Mouse (Mus musculus) midbrain, embryonic 14.5 days (tissue): ENCODE results near the gene Tnfrsf21. TPM values are rescaled to one million over a fixed set of nuclear protein-coding genes. Genes with fewer than 3 reads are reported as not detected.

Experiments
- ATAC-seq: fragments of 200-750 bp; cut with Nextera tagmentation; 2 replicates; pipeline ENCODE4 v1.8.0; 2017; ENCODE audit warnings: moderate number of reproducible peaks, moderate library complexity; ENCODE audit not compliant: low FRiP score, low TSS enrichment
- DNase-seq: peaks from one replicate; pipeline ENCODE4 v3.0.0-alpha.2; 2015
- H3K27ac ChIP-seq: fragments of 300-500 bp; sonication (generic); replicated peaks from 2 replicates; pipeline ENCODE4 v1.5.1; 2014; ENCODE audit warnings: mild to moderate bottlenecking, low read depth, low read length, moderate library complexity
- H3K27me3 ChIP-seq: fragments of 300-500 bp; sonication (generic); 2 replicates; pipeline ENCODE4 v1.6.1; 2014; ENCODE audit warnings: low read length, control low read depth, mixed read lengths; ENCODE audit not compliant: control insufficient read depth, insufficient read depth
- H3K36me3 ChIP-seq: fragments of 300-500 bp; sonication (generic); 2 replicates; pipeline ENCODE4 v1.6.1; 2014; ENCODE audit warnings: low read length, control low read depth; ENCODE audit not compliant: control insufficient read depth, insufficient read depth
- H3K4me1 ChIP-seq: fragments of 300-500 bp; sonication (generic); 2 replicates; pipeline ENCODE4 v1.6.1; 2014; ENCODE audit warnings: mild to moderate bottlenecking, antibody characterized with exemption, low read length, control low read depth; ENCODE audit not compliant: control insufficient read depth, insufficient read depth
- H3K4me2 ChIP-seq: fragments of 300-500 bp; sonication (generic); 2 replicates; pipeline ENCODE4 v1.6.1; 2014; ENCODE audit warnings: mild to moderate bottlenecking, low read length, moderate library complexity
- H3K4me3 ChIP-seq: fragments of 300-500 bp; sonication (generic); replicated peaks from 2 replicates; pipeline ENCODE4 v1.5.1; 2014; ENCODE audit warnings: low read depth, low read length
- H3K9ac ChIP-seq: fragments of 300-500 bp; sonication (generic); replicated peaks from 2 replicates; pipeline ENCODE4 v1.6.1; 2014; ENCODE audit warnings: mild to moderate bottlenecking, low read length, moderate library complexity
- H3K9me3 ChIP-seq: fragments of 300-500 bp; sonication (generic); 2 replicates; pipeline ENCODE4 v1.6.1; 2016; ENCODE audit warnings: low read length, control low read depth, mixed read lengths; ENCODE audit not compliant: control insufficient read depth
- WGBS: fragments of 180-500 bp; shearing (Covaris S2); extraction: QIAGEN DNeasy Blood & Tissue Kit; methylation state at CpG from one replicate; pipeline ENCODE4 v1.1.7; 2014; 5-methylcytosine and 5-hydroxymethylcytosine counted together
- polyA plus RNA-seq: library from polyadenylated mRNA; unstranded; fragments of >200 nt; fragmentation: Nextera tagmentation; extraction: Ambion mirVana; gene quantifications from 2 replicates; pipeline ENCODE4 v1.2.1, GENCODE M21; 2014

Gene Tnfrsf21
- polyA plus RNA-seq, 1 experiment from 2014 or later: 63.2 TPM

DNA sequence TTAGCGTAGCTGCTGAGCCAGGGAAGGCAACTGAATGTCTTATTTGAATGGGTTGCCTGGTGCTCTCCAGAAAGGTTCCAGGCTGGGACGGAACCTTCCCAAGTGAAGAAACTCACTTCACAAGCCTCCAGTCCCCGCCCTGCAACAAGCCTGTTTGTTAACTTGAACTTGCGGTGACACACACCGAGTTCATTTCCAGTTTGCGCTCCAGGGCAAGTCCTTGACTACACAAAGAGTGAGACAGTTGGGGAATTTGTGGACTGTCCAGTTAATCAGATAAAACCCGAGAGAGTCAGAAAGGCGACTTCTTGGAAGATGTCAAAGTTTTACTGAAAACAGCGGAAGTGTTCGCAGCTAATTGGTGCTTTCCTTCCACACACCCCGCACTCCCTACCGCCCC lies 103.1 kb downstream of the Tnfrsf21 start:
- H3K4me2 ChIP-seq: no peak overlapping the region
- no peaks in the 10 kb centered on the region for H3K27me3 ChIP-seq
- no peaks in the 10 kb centered on the region for H3K36me3 ChIP-seq
- WGBS: 91% methylated on average over 12 of the region's 12 CpGs
- DNase-seq (no peak), ATAC-seq (no peak)
- H3K27ac ChIP-seq: no peak overlapping the region
- H3K9ac ChIP-seq: no peak overlapping the region
- no peaks in the 10 kb centered on the region for H3K4me1 ChIP-seq
- H3K4me3 ChIP-seq: no peak overlapping the region
- no peaks in the 10 kb centered on the region for H3K9me3 ChIP-seq

DNA sequence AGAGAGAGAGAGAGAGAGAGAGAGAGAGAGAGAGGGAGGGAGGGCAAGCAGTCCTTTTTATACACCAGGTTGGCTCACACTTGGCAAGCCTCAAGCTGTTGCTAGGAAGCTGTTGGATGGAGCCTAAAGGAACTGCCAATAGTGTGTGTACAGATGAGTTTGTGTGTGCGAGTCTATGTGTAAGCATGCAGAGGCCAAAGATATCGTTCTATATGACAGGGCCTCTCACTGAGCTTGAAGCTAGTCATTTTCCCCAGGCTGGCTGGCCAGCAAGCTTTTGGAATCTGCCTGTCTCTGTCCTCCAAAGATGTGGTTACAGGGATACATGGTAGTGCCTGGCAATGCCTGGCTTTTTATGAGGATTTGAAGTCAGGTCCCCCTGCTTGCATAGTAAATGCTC lies 104.7 kb downstream of the Tnfrsf21 start:
- no peaks in the 10 kb centered on the region for H3K36me3 ChIP-seq
- no peaks in the 10 kb centered on the region for H3K9me3 ChIP-seq
- DNase-seq (no peak), ATAC-seq (no peak)
- no peak overlapping the region for H3K27ac ChIP-seq
- no peaks in the 10 kb centered on the region for H3K4me1 ChIP-seq
- no peak overlapping the region for H3K4me3 ChIP-seq
- 87% methylated on average over 2 of the region's 2 CpGs for WGBS
- H3K4me2 ChIP-seq: no peak overlapping the region
- no peak overlapping the region for H3K9ac ChIP-seq
- no peaks in the 10 kb centered on the region for H3K27me3 ChIP-seq

DNA sequence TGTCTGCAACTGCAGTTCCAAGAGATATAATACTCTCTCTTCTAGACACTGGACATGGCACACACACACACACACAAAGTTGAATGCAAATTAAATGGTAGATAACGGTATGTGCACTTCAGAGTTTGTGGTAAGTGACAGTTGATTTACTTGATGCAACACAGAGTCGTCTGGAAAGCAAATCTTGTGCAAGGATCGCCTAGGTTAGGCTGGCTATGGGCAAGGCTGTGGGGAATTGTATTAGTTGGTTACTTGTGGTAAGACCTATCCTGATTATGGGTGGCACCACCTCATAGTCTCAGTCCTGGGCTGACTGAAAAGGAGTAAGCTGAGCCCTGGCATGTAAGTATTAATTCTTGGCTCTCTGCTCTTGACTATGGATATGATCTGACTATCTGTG lies 112.0 kb downstream of the Tnfrsf21 start:
- Histone ChIP-seq H3K4me1 (no peaks in the 10 kb centered on the region), H3K27me3 (no peaks in the 10 kb centered on the region), H3K4me3 (no peak overlapping the region), H3K9me3 (no peaks in the 10 kb centered on the region), H3K27ac (no peak overlapping the region), H3K36me3 (no peaks in the 10 kb centered on the region), H3K9ac (no peak overlapping the region), H3K4me2 (no peak overlapping the region)
- DNase-seq (no peak), ATAC-seq (no peak)
- 90% methylated on average over 3 of the region's 3 CpGs for WGBS

DNA sequence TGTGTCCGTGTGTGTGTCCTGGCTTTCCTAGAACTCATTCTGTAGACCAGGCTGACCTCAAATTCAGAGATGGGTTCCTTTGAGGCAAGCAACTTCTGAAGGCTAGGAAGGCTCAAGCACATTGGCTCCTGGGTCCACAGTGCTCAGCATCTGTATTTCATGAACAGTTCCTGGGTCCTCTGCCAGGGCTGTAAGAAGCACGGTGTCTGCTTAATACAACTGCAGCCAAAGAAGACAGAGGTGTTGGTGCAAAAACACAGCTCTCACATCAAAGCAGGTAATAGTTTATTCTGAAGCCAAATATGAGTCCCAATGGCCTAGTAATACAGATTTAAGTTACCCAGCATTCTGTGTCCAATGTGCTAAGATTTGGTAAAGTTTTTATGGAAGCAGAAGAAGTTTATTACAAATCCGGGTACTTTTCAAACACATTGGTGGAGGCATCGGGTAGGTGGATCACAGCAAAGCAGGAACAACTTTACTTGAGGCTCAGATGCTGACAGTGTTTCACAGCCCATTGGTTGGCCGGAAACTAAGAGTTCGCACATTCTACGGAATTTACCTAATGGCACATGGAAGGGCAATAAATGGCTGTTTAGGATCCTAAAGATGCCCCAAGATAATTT lies 112.7 kb downstream of the Tnfrsf21 start:
- no peak overlapping the region for H3K4me3 ChIP-seq
- WGBS: 91% methylated on average over 7 of the region's 7 CpGs
- H3K4me2 ChIP-seq: no peak overlapping the region
- no peaks in the 10 kb centered on the region for H3K4me1 ChIP-seq
- H3K36me3 ChIP-seq: no peaks in the 10 kb centered on the region
- H3K27me3 ChIP-seq: no peaks in the 10 kb centered on the region
- DNase-seq: no peak
- H3K27ac ChIP-seq: no peak overlapping the region
- H3K9ac ChIP-seq: no peak overlapping the region
- no peaks in the 10 kb centered on the region for H3K9me3 ChIP-seq
- no peak for ATAC-seq

DNA sequence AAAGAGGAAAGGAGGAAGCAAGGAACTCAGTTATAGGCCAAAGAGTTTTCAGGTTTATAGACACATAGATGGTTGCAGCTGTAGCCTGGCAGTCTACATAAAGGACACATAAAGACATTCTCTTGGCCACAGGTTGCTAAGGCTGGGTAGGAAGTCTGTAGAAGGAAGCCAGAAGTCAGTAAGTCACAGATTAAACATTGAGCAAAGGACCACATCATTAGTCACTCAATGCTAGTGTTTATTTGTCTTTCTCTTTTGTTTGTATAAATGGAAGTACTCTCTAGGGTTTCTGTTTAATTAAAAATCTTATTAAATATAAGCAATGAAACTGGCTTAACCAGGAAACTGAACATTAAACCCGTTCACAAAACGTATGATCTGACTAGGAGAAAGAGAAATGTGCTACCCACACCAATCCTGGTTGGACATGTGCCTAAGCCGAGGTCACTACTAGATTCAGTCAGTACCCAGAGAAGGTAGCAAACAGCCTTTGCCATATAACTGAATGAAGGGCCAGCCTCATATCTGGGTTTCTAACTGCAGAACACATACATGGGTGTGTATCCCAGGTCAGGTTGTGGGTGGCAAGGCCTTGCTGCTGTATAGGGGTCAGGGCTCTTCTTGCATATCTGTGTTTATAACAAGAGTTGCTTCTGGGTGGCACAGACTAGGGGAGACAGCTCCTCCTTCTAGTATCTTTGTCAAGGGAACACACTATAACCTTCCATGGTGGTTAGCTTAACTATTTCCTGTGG lies 113.9 kb downstream of the Tnfrsf21 start:
- no peaks in the 10 kb centered on the region for H3K4me1 ChIP-seq
- no peak overlapping the region for H3K4me2 ChIP-seq
- ATAC-seq: no peak
- no peaks in the 10 kb centered on the region for H3K9me3 ChIP-seq
- H3K4me3 ChIP-seq: no peak overlapping the region
- no peaks in the 10 kb centered on the region for H3K36me3 ChIP-seq
- H3K27me3 ChIP-seq: no peaks in the 10 kb centered on the region
- H3K27ac ChIP-seq: no peak overlapping the region
- 88% methylated on average over 3 of the region's 3 CpGs for WGBS
- H3K9ac ChIP-seq: no peak overlapping the region
- no peak for DNase-seq

DNA sequence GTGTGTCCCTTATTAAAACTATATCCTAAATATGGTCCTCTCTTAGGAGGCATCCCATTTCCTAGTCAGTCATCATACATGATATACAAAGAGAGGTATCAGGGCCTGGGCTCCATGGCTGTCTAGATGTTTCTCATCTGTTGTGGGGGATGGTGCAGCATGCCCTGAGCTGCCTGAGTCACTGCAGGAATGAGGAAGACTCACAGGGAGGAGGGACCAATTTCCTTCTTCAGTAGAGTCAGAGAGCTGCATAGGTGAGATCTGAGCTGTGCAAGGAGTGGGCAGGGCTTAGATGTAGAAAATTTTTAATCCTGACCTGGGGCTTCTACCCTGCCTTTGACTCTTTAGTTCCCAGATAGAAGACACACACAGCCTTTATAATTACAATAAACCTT lies 114.5 kb downstream of the Tnfrsf21 start:
- Histone ChIP-seq H3K27me3 (no peaks in the 10 kb centered on the region), H3K4me1 (no peaks in the 10 kb centered on the region), H3K9me3 (no peaks in the 10 kb centered on the region), H3K4me3 (no peak overlapping the region), H3K4me2 (no peak overlapping the region), H3K27ac (no peak overlapping the region), H3K36me3 (no peaks in the 10 kb centered on the region), H3K9ac (no peak overlapping the region)
- no peak for DNase-seq
- ATAC-seq: no peak

DNA sequence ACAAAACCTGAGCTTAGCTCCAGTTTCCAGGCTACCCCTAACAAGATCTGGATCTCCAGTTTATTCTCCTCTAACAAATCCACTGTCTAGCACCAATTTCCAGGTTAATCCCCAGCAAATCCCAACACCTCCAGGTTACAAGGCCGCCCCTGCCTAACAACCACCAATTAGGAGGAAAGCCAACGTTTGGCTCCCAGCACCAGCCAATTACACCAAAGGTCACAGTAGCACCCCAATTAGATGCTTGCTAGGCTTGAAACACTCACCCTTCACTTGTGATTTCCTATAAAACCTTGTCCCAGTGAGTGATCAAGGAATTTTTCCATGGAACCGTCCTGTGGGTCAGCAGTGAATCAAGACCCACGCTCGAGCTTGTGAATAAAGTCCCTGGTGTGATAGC lies 116.1 kb downstream of the Tnfrsf21 start:
- H3K9me3 ChIP-seq: no peaks in the 10 kb centered on the region
- H3K4me2 ChIP-seq: no peak overlapping the region
- H3K27ac ChIP-seq: no peak overlapping the region
- ATAC-seq (no peak), DNase-seq (no peak)
- no peaks in the 10 kb centered on the region for H3K4me1 ChIP-seq
- no peak overlapping the region for H3K9ac ChIP-seq
- H3K36me3 ChIP-seq: no peaks in the 10 kb centered on the region
- no peaks in the 10 kb centered on the region for H3K27me3 ChIP-seq
- WGBS: 88% methylated on average over 5 of the region's 5 CpGs
- no peak overlapping the region for H3K4me3 ChIP-seq

DNA sequence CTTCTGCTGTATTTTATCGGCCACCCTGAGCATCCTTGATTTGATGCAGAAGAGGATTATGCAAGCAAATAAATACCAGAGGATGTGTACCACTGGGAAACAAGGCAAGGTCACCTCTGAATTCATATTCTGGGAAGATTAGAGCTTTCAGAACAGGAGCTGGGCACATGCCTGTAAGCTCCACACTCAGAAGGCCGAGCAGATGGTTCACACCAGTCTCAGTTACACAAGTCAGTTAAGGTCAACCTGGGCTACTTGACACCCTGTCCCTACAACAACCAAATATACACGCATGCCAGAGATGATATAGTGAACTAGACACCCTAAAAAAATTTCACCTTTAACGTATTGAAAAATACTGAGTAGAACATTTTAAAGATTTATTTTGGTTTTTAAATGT lies 116.8 kb downstream of the Tnfrsf21 start:
- ATAC-seq (no peak), DNase-seq (no peak)
- WGBS: 84% methylated on average over 4 of the region's 4 CpGs
- Histone ChIP-seq H3K27ac (no peak overlapping the region), H3K4me3 (no peak overlapping the region), H3K4me2 (no peak overlapping the region), H3K9me3 (no peaks in the 10 kb centered on the region), H3K36me3 (no peaks in the 10 kb centered on the region), H3K9ac (no peak overlapping the region), H3K27me3 (no peaks in the 10 kb centered on the region), H3K4me1 (no peaks in the 10 kb centered on the region)

DNA sequence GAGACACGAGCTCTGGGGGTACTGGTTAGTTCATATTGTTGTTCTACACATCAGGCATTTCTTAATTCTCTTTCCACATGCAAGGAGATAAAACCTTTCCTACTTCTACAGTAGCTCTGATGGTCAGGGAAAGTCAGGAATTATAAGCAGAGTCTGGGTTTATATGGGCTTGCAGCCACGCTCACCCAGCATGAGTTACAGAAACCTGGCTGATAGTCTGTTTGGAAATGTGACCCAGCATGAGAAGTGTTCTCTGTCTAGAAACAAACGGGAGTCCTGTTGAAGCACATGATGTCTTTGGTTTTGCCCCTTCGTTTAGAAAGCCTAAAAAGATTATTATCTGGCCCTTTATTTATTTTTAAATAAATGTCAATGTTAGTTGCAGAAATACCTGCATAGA lies 118.6 kb downstream of the Tnfrsf21 start:
- Histone ChIP-seq H3K9ac (no peak overlapping the region), H3K9me3 (no peaks in the 10 kb centered on the region), H3K4me3 (no peak overlapping the region), H3K4me1 (no peaks in the 10 kb centered on the region), H3K27ac (no peak overlapping the region), H3K4me2 (no peak overlapping the region), H3K36me3 (no peaks in the 10 kb centered on the region), H3K27me3 (no peaks in the 10 kb centered on the region)
- WGBS: 84% methylated on average over 4 of the region's 4 CpGs
- no peak for ATAC-seq
- no peak for DNase-seq
